Mouse (Mus musculus) C2C12 (cell line): ENCODE measurements around the gene Ppm1b.

Experiments
- CTCF ChIP-seq: IDR thresholded peaks from one replicate; pipeline ENCODE4 v1.5.1; 2011; ENCODE audit not compliant: control insufficient read depth, insufficient read depth, insufficient read length
- MYOD1 ChIP-seq: IDR thresholded peaks from one replicate; pipeline ENCODE4 v1.6.1; 2011; ENCODE audit warnings: low read depth; ENCODE audit not compliant: control insufficient read depth, insufficient read length
- USF1 ChIP-seq: IDR thresholded peaks from one replicate; pipeline ENCODE4 v1.6.1; 2011; ENCODE audit warnings: low read depth, mild to moderate bottlenecking, control low read depth, moderate library complexity

- no peak for TF ChIP-seq CTCF
- no peak for TF ChIP-seq USF1
- TF ChIP-seq MYOD1: no peak
These were observed 85.9 kb downstream of the Ppm1b start for GRCm38 (mm10) chr17:85042419-85042818.
